8 mouse cellular contexts compared by ENCODE assay signal in genomic region chr19:10203146-10203847, GRCm38 (mm10). TPM values are rescaled to one million over a fixed set of nuclear protein-coding genes. Genes with fewer than 3 reads are reported as not detected.
DNase-seq lines count a peak whose midpoint lies in the region; ATAC-seq and TF ChIP-seq lines count a peak whose summit lies in the region.

No protein-coding gene starts in this region.

- 1% methylated on average over 23 of the region's 23 CpGs for WGBS in kidney, embryonic 16.5 days
- 1% methylated on average over 23 of the region's 23 CpGs for WGBS in hindbrain, postnatal 0 days

- H3K27ac ChIP-seq in kidney, embryonic 16.5 days (ENCODE audit: low read length) = peak overlapping the region; percentile 88
- no peak overlapping the region for H3K27ac ChIP-seq in brown adipose tissue, adult 24 weeks (replicated peaks; ENCODE audit: low read depth, low read length)
- peak overlapping the region; percentile 88 for H3K27ac ChIP-seq in hindbrain, postnatal 0 days

- peaks cover 45% of the 10 kb centered on the region for H3K36me3 ChIP-seq in kidney, embryonic 16.5 days (ENCODE audit: insufficient read depth, low read length)
- peaks cover 13% of the 10 kb centered on the region for H3K36me3 ChIP-seq in hindbrain, postnatal 0 days (ENCODE audit: insufficient read depth, low read length)
- H3K36me3 ChIP-seq in myocyte (ENCODE audit: control insufficient read depth, insufficient read depth) = peaks cover 14% of the 10 kb centered on the region

- peak overlapping the region; percentile 84 for H3K9ac ChIP-seq in kidney, embryonic 16.5 days (replicated peaks; ENCODE audit: low read length)
- H3K9ac ChIP-seq in hindbrain, postnatal 0 days (replicated peaks; ENCODE audit: low read length) = peak overlapping the region; percentile 71

- H3K4me2 ChIP-seq in kidney, embryonic 16.5 days (replicated peaks; ENCODE audit: low read depth, low read length) = peak overlapping the region; percentile 58
- H3K4me2 ChIP-seq in hindbrain, postnatal 0 days (ENCODE audit: low read depth, low read length) = peak overlapping the region; percentile 87
- peak overlapping the region; percentile 97 for H3K4me2 ChIP-seq in myocyte (ENCODE audit: low read depth)

- no peak for DNase-seq in kidney, adult 9 months
- DNase-seq in hindbrain, postnatal 0 days (ENCODE audit: low spot score) = no peak
- DNase-seq in ovary, postnatal 36 days (ENCODE audit: low spot score) = no peak
- no peak for DNase-seq in frontal cortex, postnatal 25 days (ENCODE audit: low spot score in 2 of 2)
- no peak for DNase-seq in gastrocnemius, adult 8-10 months (ENCODE audit: low spot score in 2 of 2)

- H3K4me1 ChIP-seq in kidney, embryonic 16.5 days (ENCODE audit: insufficient read depth, low read length) = peaks cover 15% of the 10 kb centered on the region
- peaks cover 2% of the 10 kb centered on the region; the same call in 1 of the 2 replicates for H3K4me1 ChIP-seq in brown adipose tissue, adult 24 weeks (ENCODE audit: control insufficient read depth, insufficient read depth, insufficient read length, low read length)
- peaks cover 6% of the 10 kb centered on the region for H3K4me1 ChIP-seq in hindbrain, postnatal 0 days (ENCODE audit: insufficient read depth, low read length)

- no peak for TF ChIP-seq CTCF in hindbrain, postnatal 0 days (IDR thresholded peaks at IDR 0.05; ENCODE audit: low read depth)

- H3K4me3 ChIP-seq in kidney, embryonic 16.5 days (ENCODE audit: low read length) = peak overlapping the region; percentile 96
- H3K4me3 ChIP-seq in brown adipose tissue, adult 24 weeks (ENCODE audit: insufficient read depth, low read depth, low read length) = peak overlapping the region; percentile 93
- peak overlapping the region; percentile 87 for H3K4me3 ChIP-seq in hindbrain, postnatal 0 days (ENCODE audit: low read length)
- H3K4me3 ChIP-seq in myocyte = peak overlapping the region; percentile 91

- ATAC-seq in kidney, embryonic 16.5 days (ENCODE audit: low FRiP score, low TSS enrichment) = peak; percentile 12
- ATAC-seq in hindbrain, postnatal 0 days = peak; percentile 37

- no peaks in the 10 kb centered on the region for H3K27me3 ChIP-seq in kidney, embryonic 16.5 days (ENCODE audit: insufficient read depth, low read length)
- H3K27me3 ChIP-seq in hindbrain, postnatal 0 days (ENCODE audit: insufficient read depth, low read length) = no peaks in the 10 kb centered on the region
- no peaks in the 10 kb centered on the region for H3K27me3 ChIP-seq in myocyte (ENCODE audit: control insufficient read depth, insufficient read depth, insufficient read length)

- no peak for TF ChIP-seq POLR2A in myocyte (IDR thresholded peaks at IDR 0.05; ENCODE audit: insufficient read length, low read depth)

- peak overlapping the region; percentile 38 for H3ac ChIP-seq in myocyte (ENCODE audit: control insufficient read depth, insufficient read length)

- H3K9me3 ChIP-seq in kidney, embryonic 16.5 days (ENCODE audit: low read length) = no peaks in the 10 kb centered on the region
- no peaks in the 10 kb centered on the region for H3K9me3 ChIP-seq in hindbrain, postnatal 0 days (ENCODE audit: low read length)

- peaks cover 42% of the 10 kb centered on the region for H3K79me2 ChIP-seq in myocyte (ENCODE audit: control insufficient read depth, insufficient read depth)

TF ChIP-seq in myocyte, 11 proteins besides CTCF, POLR2A, EP300 and RAD21:
- no peak for TF ChIP-seq MYOD1 (IDR thresholded peaks at IDR 0.05; ENCODE audit: control insufficient read depth in 1 of 3, insufficient read length in 2 of 3, low read depth in 2 of 3)
- no peak for TF ChIP-seq CEBPB (IDR thresholded peaks at IDR 0.05; ENCODE audit: insufficient read depth, poor library complexity, severe bottlenecking)
TF ChIP-seq in myocyte: peak in this region for 0.

RNA-seq across cellular contexts. Expression of gene Tmem258, which starts 0.5 kb away (rescaled TPM):
- polyA plus RNA-seq in kidney, embryonic 16.5 days (2015; fragmentation: Nextera tagmentation; extraction: Ambion mirVana) = 430 and 433 TPM in 2 replicates
- polyA plus RNA-seq in brown adipose tissue, adult 24 weeks (2012; ENCODE audit: insufficient read depth, insufficient read length, missing spikeins) = 175 and 198 TPM in 2 replicates
- total RNA-seq in hindbrain, postnatal 0 days (2014; rRNA removed) = 73.3 and 98.1 TPM in 2 replicates
- 312 and 324 TPM in 2 replicates for polyA plus RNA-seq in hindbrain, postnatal 0 days (2015; fragmentation: Nextera tagmentation; extraction: Ambion mirVana)
- 291 TPM for polyA plus RNA-seq in myocyte (2012; fragmentation: generic; extraction: Trizol)
- total RNA-seq in gastrocnemius, adult 8-10 months (2022) = 10 to 100 TPM; 74.3 to 86.5 (median 83.2) TPM

RNA-seq across cellular contexts. Expression of gene Fen1, which starts 0.7 kb away (rescaled TPM):
- 103 and 107 TPM in 2 replicates for polyA plus RNA-seq in kidney, embryonic 16.5 days (2015; fragmentation: Nextera tagmentation; extraction: Ambion mirVana)
- 1.4 and 2.1 TPM in 2 replicates for polyA plus RNA-seq in brown adipose tissue, adult 24 weeks (2012; ENCODE audit: insufficient read depth, insufficient read length, missing spikeins)
- 26.5 and 30.5 TPM in 2 replicates for total RNA-seq in hindbrain, postnatal 0 days (2014; rRNA removed)
- 28.4 and 30.2 TPM in 2 replicates for polyA plus RNA-seq in hindbrain, postnatal 0 days (2015; fragmentation: Nextera tagmentation; extraction: Ambion mirVana)
- 14.1 TPM for polyA plus RNA-seq in myocyte (2012; fragmentation: generic; extraction: Trizol)
- total RNA-seq in gastrocnemius, adult 8-10 months (2022) = 1 to 10 TPM; 4.2 to 5.4 (median 4.7) TPM

RNA-seq across cellular contexts. Expression of gene Fads1, which starts 20.6 kb away (rescaled TPM):
- 95.4 and 100 TPM in 2 replicates for polyA plus RNA-seq in kidney, embryonic 16.5 days (2015; fragmentation: Nextera tagmentation; extraction: Ambion mirVana)
- 11.0 and 13.5 TPM in 2 replicates for polyA plus RNA-seq in brown adipose tissue, adult 24 weeks (2012; ENCODE audit: insufficient read depth, insufficient read length, missing spikeins)
- 198 and 208 TPM in 2 replicates for total RNA-seq in hindbrain, postnatal 0 days (2014; rRNA removed)
- 148 and 151 TPM in 2 replicates for polyA plus RNA-seq in hindbrain, postnatal 0 days (2015; fragmentation: Nextera tagmentation; extraction: Ambion mirVana)
- 120 TPM for polyA plus RNA-seq in myocyte (2012; fragmentation: generic; extraction: Trizol)
- 1 to 10 TPM; 2.5 to 6.0 (median 4.2) TPM for total RNA-seq in gastrocnemius, adult 8-10 months (2022)

RNA-seq across cellular contexts. Expression of gene Myrf, which starts 37.3 kb away (rescaled TPM):
- polyA plus RNA-seq in kidney, embryonic 16.5 days (2015; fragmentation: Nextera tagmentation; extraction: Ambion mirVana) = 3.9 and 4.2 TPM in 2 replicates
- 0.44 and 0.50 TPM in 2 replicates for polyA plus RNA-seq in brown adipose tissue, adult 24 weeks (2012; ENCODE audit: insufficient read depth, insufficient read length, missing spikeins)
- 5.1 and 5.9 TPM in 2 replicates for total RNA-seq in hindbrain, postnatal 0 days (2014; rRNA removed)
- polyA plus RNA-seq in hindbrain, postnatal 0 days (2015; fragmentation: Nextera tagmentation; extraction: Ambion mirVana) = 1.7 and 2.0 TPM in 2 replicates
- polyA plus RNA-seq in myocyte (2012; fragmentation: generic; extraction: Trizol) = 1.5 TPM
- not detected for total RNA-seq in gastrocnemius, adult 8-10 months (2022)
